Mouse (Mus musculus) spleen, adult 2 months (tissue): Measurements from ENCODE around the gene Zp2. TPM values are rescaled to one million over a fixed set of nuclear protein-coding genes. Genes with fewer than 3 reads are reported as not detected.

Experiments used
- DNase-seq, 2 experiments: peaks; one replicate each; pipeline versions ENCODE4 v3.0.0 to v3.0.0-alpha.2; 2012 to 2021; ENCODE audit warnings: low spot score in 2 of 2, low read depth in 1 of 2
- H3K27ac ChIP-seq: fragments of 200-500 bp; 2 replicates; pipeline ENCODE4 v1.5.1; 2012; ENCODE audit warnings: low read length, inconsistent platforms; ENCODE audit not compliant: insufficient read depth
- H3K27me3 ChIP-seq: fragments of 200-500 bp; 2 replicates; pipeline ENCODE4 v1.6.1; 2012; ENCODE audit warnings: mild to moderate bottlenecking, moderate library complexity, low read length, inconsistent platforms; ENCODE audit not compliant: control insufficient read depth, insufficient read depth
- H3K36me3 ChIP-seq: fragments of 200-500 bp; 2 replicates; pipeline ENCODE4 v1.6.1; 2012; ENCODE audit warnings: mild to moderate bottlenecking, low read length, inconsistent platforms; ENCODE audit not compliant: control insufficient read depth, insufficient read depth
- H3K4me1 ChIP-seq: fragments of 200-500 bp; 2 replicates; pipeline ENCODE4 v1.6.1; 2011; ENCODE audit warnings: inconsistent platforms; ENCODE audit not compliant: control insufficient read depth, insufficient read depth, insufficient read length
- H3K4me3 ChIP-seq: fragments of 200-500 bp; 2 replicates; pipeline ENCODE4 v1.5.1; 2011; ENCODE audit warnings: mild to moderate bottlenecking, inconsistent platforms; ENCODE audit not compliant: insufficient read depth, insufficient read length; ENCODE audit errors: extremely low read depth
- CTCF ChIP-seq: fragments of 200-500 bp; IDR thresholded peaks from 2 replicates; pipeline ENCODE4 v1.5.1; 2011; ENCODE audit warnings: mild to moderate bottlenecking, inconsistent platforms; ENCODE audit not compliant: insufficient read depth, insufficient read length, insufficient replicate concordance; ENCODE audit errors: extremely low read depth
- POLR2A ChIP-seq: fragments of 200-500 bp; IDR thresholded peaks from 2 replicates; pipeline ENCODE4 v1.6.1; 2011; ENCODE audit warnings: low read depth, low read length, inconsistent platforms
- WGBS: fragments of 180-500 bp; shearing (Covaris S2); methylation state at CpG from one replicate; pipeline ENCODE4 v1.1.7; 2018; 5-methylcytosine and 5-hydroxymethylcytosine counted together
- polyA plus RNA-seq: library from polyadenylated mRNA; depleted of rRNA; stranded (reverse); fragments of >200 nt; gene quantifications from 2 replicates; pipeline ENCODE4 v1.2.3, GENCODE M21; 2012; rRNA removed

The Zp2 gene
- polyA plus RNA-seq: not detected in 2 replicates

DNA sequence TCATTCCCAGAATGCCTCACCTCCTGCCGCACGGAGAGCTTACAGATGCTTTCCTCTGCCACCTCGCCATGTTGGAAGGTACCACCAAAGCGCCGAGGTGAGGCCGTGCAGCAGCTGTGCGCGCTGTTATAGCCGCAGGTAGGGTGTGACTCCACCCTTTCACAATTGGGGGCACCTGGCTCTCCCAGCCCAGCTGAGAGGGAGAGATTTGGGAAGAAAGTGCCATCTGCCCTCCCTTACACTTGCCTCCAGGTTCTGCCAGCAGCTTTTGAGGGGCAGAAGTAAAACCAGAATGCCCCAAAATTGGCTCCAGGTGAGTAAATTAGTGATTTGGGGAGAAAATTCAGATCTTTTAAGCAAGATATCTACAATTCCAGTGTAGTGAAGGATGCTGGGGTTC lies at the start of gene Zp2:
Gene Zp2, minus strand, starts transcription at position 101 of the 400 bp plus-strand sequence.
- no peaks in the 10 kb centered on the region for H3K27me3 ChIP-seq
- DNase-seq: no peak
- TF ChIP-seq POLR2A: no peak
- TF ChIP-seq CTCF: no peak
- H3K27ac ChIP-seq: no peak within 1 kb of the TSS
- H3K4me1 ChIP-seq: no peaks in the 10 kb centered on the region
- H3K4me3 ChIP-seq: no peak within 1 kb of the TSS
- no peaks in the 10 kb centered on the region for H3K36me3 ChIP-seq
- WGBS: 84% methylated on average over 9 of the region's 9 CpGs

DNA sequence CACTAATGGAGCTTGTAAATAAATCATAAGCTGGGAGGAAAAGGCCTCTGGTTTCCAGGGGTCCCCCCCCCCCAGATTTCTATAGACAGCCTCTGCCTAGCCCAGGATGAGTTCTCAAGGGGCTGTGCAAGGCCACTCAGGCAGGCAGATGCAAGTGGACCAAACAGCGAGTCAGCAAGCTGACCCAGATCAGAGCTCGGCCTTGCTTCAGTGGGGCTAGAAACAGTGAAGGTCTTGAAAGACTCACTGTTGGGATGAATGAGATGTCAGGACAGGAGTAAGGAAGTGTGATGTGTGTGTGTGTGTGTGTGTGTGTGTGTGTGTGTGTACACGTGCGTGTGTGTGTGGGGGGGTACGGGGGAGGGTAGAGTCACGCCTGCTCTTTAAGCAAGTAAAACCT lies 47.7 kb upstream of the Zp2 start:
- Histone ChIP-seq H3K4me1 (no peaks in the 10 kb centered on the region), H3K27ac (no peak overlapping the region), H3K27me3 (no peaks in the 10 kb centered on the region), H3K4me3 (no peak overlapping the region), H3K36me3 (no peaks in the 10 kb centered on the region)
- 82% methylated on average over 6 of the region's 6 CpGs for WGBS
- TF ChIP-seq CTCF: no peak
- TF ChIP-seq POLR2A: no peak
- no peak for DNase-seq

DNA sequence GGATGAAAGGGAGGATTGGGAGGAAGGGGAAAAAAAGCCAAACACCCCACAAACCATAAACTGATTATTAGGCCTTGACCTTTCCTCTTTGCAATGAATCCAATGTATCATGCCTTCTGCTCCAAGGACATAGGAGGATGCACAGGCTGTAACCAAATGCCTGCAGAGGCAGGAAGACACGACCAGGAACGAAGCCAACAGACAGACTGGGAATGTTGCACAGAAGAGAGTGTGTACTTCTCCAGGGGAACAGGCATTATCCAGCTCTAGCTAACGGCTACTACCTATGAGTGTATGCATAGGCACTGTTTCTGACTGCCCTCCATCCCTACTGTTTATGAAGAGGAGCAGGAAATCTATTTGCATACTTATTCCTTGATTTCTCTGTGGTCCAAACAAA lies 47.1 kb upstream of the Zp2 start:
- TF ChIP-seq POLR2A: no peak
- no peak for TF ChIP-seq CTCF
- no peaks in the 10 kb centered on the region for H3K27me3 ChIP-seq
- H3K4me3 ChIP-seq: no peak overlapping the region
- WGBS: 60% methylated on average over 3 of the region's 3 CpGs
- H3K4me1 ChIP-seq: no peaks in the 10 kb centered on the region
- H3K36me3 ChIP-seq: no peaks in the 10 kb centered on the region
- H3K27ac ChIP-seq: no peak overlapping the region
- DNase-seq: no peak

DNA sequence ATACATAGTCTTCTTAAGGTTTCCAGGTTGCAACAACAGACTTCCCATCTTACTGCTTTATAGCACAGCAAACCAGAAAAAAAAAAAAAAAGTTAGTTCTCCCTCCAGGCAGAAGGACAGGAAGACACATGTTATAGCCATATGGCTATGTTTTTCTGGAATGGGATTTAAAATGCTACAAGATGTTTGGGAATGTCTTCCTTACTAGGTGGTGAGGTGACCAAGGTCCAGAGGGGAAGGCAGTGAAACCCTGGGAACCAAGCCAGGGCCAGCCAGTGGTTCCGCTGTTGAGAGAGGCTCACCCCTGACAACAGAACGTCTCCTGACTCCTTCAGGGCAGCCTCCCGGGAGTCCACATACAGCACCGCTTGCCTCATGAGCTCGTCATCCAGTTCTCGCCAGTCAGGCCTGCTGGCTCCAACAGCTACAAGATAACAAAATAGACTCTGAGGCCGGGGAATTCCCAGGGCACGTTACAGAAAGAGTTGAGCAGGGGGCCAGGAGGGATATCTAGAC lies 45.1 kb upstream of the Zp2 start:
- Histone ChIP-seq H3K4me3 (no peak overlapping the region), H3K4me1 (no peaks in the 10 kb centered on the region), H3K27ac (no peak overlapping the region), H3K36me3 (no peaks in the 10 kb centered on the region), H3K27me3 (no peaks in the 10 kb centered on the region)
- TF ChIP-seq POLR2A: no peak
- no peak for DNase-seq
- 88% methylated on average over 8 of the region's 8 CpGs for WGBS

DNA sequence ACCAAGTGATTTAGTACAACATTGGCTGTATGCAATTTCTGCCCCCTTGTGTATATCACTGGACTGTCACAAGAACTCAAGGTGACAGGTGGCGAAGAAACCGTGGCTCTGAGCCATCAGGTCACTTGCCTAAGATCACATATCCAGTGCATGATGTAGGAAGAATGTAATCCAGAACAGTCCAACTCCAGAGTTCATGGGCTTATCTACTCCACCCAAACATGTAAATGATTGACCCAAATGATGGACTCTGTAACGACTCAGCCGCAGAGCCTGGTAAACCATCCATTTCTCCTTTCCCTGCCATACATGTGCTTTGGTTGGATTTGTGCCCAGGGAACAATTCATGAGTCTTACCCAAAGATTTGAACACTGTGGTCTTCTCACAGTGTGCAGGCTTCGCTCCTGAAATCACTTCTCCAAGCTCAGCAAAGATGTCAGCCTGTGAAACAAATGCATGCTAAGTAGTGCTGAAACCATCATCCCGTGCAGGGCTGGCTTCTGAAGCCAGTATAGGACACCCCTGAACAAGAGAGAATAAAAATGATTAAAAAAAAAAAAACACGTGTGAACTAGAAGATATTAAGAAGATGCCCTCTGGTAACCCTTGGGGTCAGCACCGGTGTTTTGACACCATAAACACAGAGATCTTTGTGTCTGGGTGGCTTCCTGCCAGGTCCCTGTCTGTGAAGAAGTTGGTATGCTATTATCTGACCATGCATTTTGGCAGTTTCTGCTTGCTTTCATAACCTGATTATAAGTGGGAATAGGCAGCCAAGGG lies 44.5 kb upstream of the Zp2 start:
- TF ChIP-seq POLR2A (no peak), CTCF (no peak)
- Histone ChIP-seq H3K4me1 (no peaks in the 10 kb centered on the region), H3K27ac (no peak overlapping the region), H3K4me3 (no peak overlapping the region), H3K36me3 (no peaks in the 10 kb centered on the region), H3K27me3 (no peaks in the 10 kb centered on the region)
- WGBS: 78% methylated on average over 8 of the region's 8 CpGs
- no peak for DNase-seq

DNA sequence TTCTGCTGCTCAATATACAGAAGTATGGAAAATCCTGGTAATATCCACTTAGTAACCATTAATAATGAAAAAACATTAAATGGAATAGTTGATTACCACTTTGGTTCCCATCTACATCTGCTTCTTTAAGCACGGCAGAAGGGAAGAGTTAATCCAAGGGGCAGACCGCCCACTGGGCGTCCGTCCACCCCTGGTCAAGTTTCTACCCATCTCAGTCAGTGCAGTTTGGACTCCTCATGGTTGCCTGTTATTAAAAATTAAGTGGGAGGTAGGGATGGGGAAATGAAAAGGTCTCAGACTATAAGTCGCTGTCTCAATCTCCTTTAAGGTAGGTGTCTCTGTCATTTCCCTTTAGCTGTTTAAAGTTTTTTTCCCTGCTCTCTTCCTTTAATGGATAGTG lies 43.9 kb upstream of the Zp2 start:
- 90% methylated on average over 5 of the region's 5 CpGs for WGBS

DNA sequence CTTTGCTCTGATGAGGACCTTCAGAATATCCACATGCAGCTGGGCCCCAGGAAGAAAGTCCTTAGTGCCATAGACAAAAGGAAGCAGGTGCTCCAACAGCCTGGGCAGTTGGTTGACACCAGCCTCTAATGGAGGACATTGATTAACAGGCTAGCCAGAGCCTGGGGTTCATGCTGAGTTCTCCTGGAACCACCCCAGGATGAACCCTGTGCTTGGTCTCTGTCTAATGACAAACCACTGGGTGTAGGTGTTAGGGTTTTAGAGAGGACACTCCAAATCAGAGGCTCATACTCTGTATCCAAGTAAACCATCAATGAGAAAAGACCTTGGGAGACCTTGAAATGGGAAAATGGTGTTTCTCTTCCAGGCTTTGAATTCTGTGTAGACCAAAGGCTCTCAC lies 37.8 kb upstream of the Zp2 start:
- H3K4me3 ChIP-seq: no peak overlapping the region
- no peaks in the 10 kb centered on the region for H3K4me1 ChIP-seq
- TF ChIP-seq POLR2A (no peak), CTCF (no peak)
- no peaks in the 10 kb centered on the region for H3K36me3 ChIP-seq
- H3K27me3 ChIP-seq: no peaks in the 10 kb centered on the region
- no peak overlapping the region for H3K27ac ChIP-seq
- no peak for DNase-seq

More for the DNA sequence above, 43.9 kb upstream of the Zp2 start:
- H3K27ac ChIP-seq: no peak overlapping the region
- TF ChIP-seq POLR2A (no peak), CTCF (no peak)
- H3K4me1 ChIP-seq: no peaks in the 10 kb centered on the region
- H3K27me3 ChIP-seq: no peaks in the 10 kb centered on the region
- H3K36me3 ChIP-seq: no peaks in the 10 kb centered on the region
- no peak for DNase-seq
- no peak overlapping the region for H3K4me3 ChIP-seq
